Mouse (Mus musculus) liver, embryonic 14.5 days (tissue): ENCODE measurements around the gene Gm4303.
"Not testable (repeated sequence)": the region's sequence is repeated elsewhere in the genome, so short reads cannot be mapped to it uniquely, and the experiment has no call there.

Source experiments
- CTCF ChIP-seq: IDR thresholded peaks from 2 replicates; pipeline ENCODE4 v1.5.1; 2016; ENCODE audit warnings: antibody characterized with exemption, low read depth, control low read depth
- EP300 ChIP-seq: IDR thresholded peaks from 2 replicates; pipeline ENCODE4 v1.6.1; 2016; ENCODE audit warnings: antibody characterized with exemption, low read depth

DNA sequence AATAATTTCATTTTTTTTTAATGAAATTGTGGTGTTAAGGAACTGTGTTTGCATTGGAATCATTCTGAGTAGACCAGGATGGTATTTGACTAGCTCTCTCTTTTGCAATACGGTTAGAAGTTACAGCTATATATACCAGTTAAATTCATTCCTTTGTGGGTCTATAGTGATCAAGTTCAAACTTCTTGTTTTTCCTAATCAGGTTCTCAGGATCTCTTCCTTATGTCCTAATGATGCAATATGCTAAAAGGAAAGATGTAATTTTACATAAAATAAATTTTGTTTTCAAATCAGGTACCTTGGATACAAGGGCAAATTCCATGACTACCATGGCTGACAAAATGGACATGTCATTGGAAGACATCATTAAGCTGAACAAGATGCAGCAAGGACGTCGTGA is 5.2 kb upstream of the Gm4303 start, which contains the start of gene Gm4302:
- not testable (repeated sequence) for TF ChIP-seq EP300, CTCF
